Mouse (Mus musculus) CD4-positive, CD25-positive, alpha-beta regulatory T cell, adult 9 weeks (primary cell): ENCODE results near the gene Gm28035. TPM values are rescaled to one million over a fixed set of nuclear protein-coding genes. Genes with fewer than 3 reads are reported as not detected.

ENCODE experiments used
- polyA plus RNA-seq: library from polyadenylated mRNA; unstranded; fragments of 100-300 nt; shearing (Covaris generic); gene quantifications from one replicate; pipeline ENCODE4 v1.2.1, GENCODE M21; 2017

The Gm28035 gene
- 0.52 TPM for polyA plus RNA-seq

GRCm38 (mm10) chr2:30240267-30240666 lies at the start of gene Gm28035:
Gene Gm28035, plus strand, starts transcription at chr2:30240567.

GRCm38 (mm10) chr2:30205629-30206357 lies 34.6 kb upstream of the Gm28035 start, which contains the start of gene Kyat1:
Gene Kyat1, minus strand, starts transcription at chr2:30205847.

GRCm38 (mm10) chr2:30237199-30237880 lies 3.0 kb upstream of the Gm28035 start, which contains the start of gene Lrrc8a:
Gene Lrrc8a, plus strand, starts transcription at chr2:30237715.

GRCm38 (mm10) chr2:30265767-30266253 lies 25.4 kb downstream of the Gm28035 start, which contains the start of gene Phyhd1:
Gene Phyhd1, plus strand, starts transcription at chr2:30266203.

GRCm38 (mm10) chr2:30280743-30281142 lies 40.4 kb downstream of the Gm28035 start, which contains the start of gene Gm28038:
Gene Gm28038, plus strand, starts transcription at chr2:30281043.

GRCm38 (mm10) chr2:30286192-30287026 lies 46.0 kb downstream of the Gm28035 start, which contains the start of the genes Dolk and Nup188:
Gene Dolk, minus strand, starts transcription at chr2:30286334.
Gene Nup188, plus strand, starts transcription at chr2:30286397.

Other genes with a start within 250 kb of the Gm28035 start
- 1.1 TPM for gene Wdr34, start 191.7 kb upstream of the Gm28035 start, polyA plus RNA-seq
- 121 TPM for gene Set, start 183.2 kb upstream of the Gm28035 start, polyA plus RNA-seq
- gene Pkn3, start 162.9 kb upstream of the Gm28035 start, polyA plus RNA-seq = 1.0 TPM
- 30.9 TPM for gene Zdhhc12, start 146.9 kb upstream of the Gm28035 start, polyA plus RNA-seq
- 26.8 TPM for gene Zer1, start 116.0 kb upstream of the Gm28035 start, polyA plus RNA-seq
- 10.6 TPM for gene Tbc1d13, start 106.8 kb upstream of the Gm28035 start, polyA plus RNA-seq
- gene Endog, start 69.1 kb upstream of the Gm28035 start, polyA plus RNA-seq = 1.6 TPM
- 50.1 TPM for gene Spout1, start 62.1 kb upstream of the Gm28035 start, polyA plus RNA-seq
- gene Kyat1, start 34.7 kb upstream of the Gm28035 start, polyA plus RNA-seq = 14.6 TPM
- gene Lrrc8a, start 2.9 kb upstream of the Gm28035 start, polyA plus RNA-seq = 8.7 TPM
- 5.2 TPM for gene Phyhd1, start 25.6 kb downstream of the Gm28035 start, polyA plus RNA-seq
- not detected for gene Gm28038, start 40.5 kb downstream of the Gm28035 start, polyA plus RNA-seq
- gene Dolk, start 45.8 kb downstream of the Gm28035 start, polyA plus RNA-seq = 22.4 TPM
- 32.5 TPM for gene Nup188, start 45.8 kb downstream of the Gm28035 start, polyA plus RNA-seq
- 125 TPM for gene Sh3glb2, start 118.8 kb downstream of the Gm28035 start, polyA plus RNA-seq
- gene Miga2, start 123.7 kb downstream of the Gm28035 start, polyA plus RNA-seq = 16.6 TPM
- gene Dolpp1, start 151.7 kb downstream of the Gm28035 start, polyA plus RNA-seq = 38.2 TPM
- 5.7 TPM for gene Crat, start 175.2 kb downstream of the Gm28035 start, polyA plus RNA-seq
- 103 TPM for gene Ptpa, start 175.5 kb downstream of the Gm28035 start, polyA plus RNA-seq
- 0.20 TPM for gene Ier5l, start 233.7 kb downstream of the Gm28035 start, polyA plus RNA-seq